Mouse (Mus musculus): ENCODE data around the gene Tmem248. TPM values are rescaled to one million over a fixed set of nuclear protein-coding genes. Genes with fewer than 3 reads are reported as not detected.

The Tmem248 gene
- polyA plus RNA-seq, 1 experiment from 2014 or later: 39.6 TPM

- no peak overlapping the region for H3K27ac ChIP-seq
Observed at GRCm38 (mm10) chr5:130185312-130185711, 31.6 kb upstream of the Tmem248 start.

GRCm38 (mm10) chr5:130187383-130187782 lies 29.5 kb upstream of the Tmem248 start:
- ATAC-seq (ENCODE audit: borderline replicate concordance, extremely low read depth, low FRiP score, low TSS enrichment): no peak
- no peaks in the 10 kb centered on the region for H3K27me3 ChIP-seq
- no peak overlapping the region for H3K4me2 ChIP-seq
- 66% methylated on average over 7 of the region's 7 CpGs for WGBS
- no peak overlapping the region for H3K9ac ChIP-seq
- H3K36me3 ChIP-seq: peaks cover 35% of the 10 kb centered on the region
- H3K4me3 ChIP-seq: no peak overlapping the region
- peaks cover 19% of the 10 kb centered on the region for H3K4me1 ChIP-seq
- no peaks in the 10 kb centered on the region for H3K9me3 ChIP-seq
- H3K27ac ChIP-seq: no peak overlapping the region

More at GRCm38 (mm10) chr5:130185312-130185711, 31.6 kb upstream of the Tmem248 start:
- ATAC-seq (ENCODE audit: borderline replicate concordance, extremely low read depth, low FRiP score, low TSS enrichment): no peak
- Histone ChIP-seq H3K36me3 (peaks cover 24% of the 10 kb centered on the region), H3K4me2 (no peak overlapping the region), H3K9me3 (no peaks in the 10 kb centered on the region), H3K9ac (no peak overlapping the region), H3K27me3 (no peaks in the 10 kb centered on the region), H3K4me3 (no peak overlapping the region), H3K4me1 (peaks cover 19% of the 10 kb centered on the region)
- 68% methylated on average over 6 of the region's 6 CpGs for WGBS

GRCm38 (mm10) chr5:130190909-130191308 lies 26.0 kb upstream of the Tmem248 start:
- Histone ChIP-seq H3K4me1 (peaks cover 7% of the 10 kb centered on the region), H3K4me3 (no peak overlapping the region), H3K9me3 (no peaks in the 10 kb centered on the region), H3K36me3 (peaks cover 44% of the 10 kb centered on the region), H3K27ac (no peak overlapping the region), H3K4me2 (no peak overlapping the region), H3K9ac (no peak overlapping the region), H3K27me3 (no peaks in the 10 kb centered on the region)
- ATAC-seq (ENCODE audit: borderline replicate concordance, extremely low read depth, low FRiP score, low TSS enrichment): no peak
- 85% methylated on average over 6 of the region's 6 CpGs for WGBS

- Histone ChIP-seq H3K9me3 (no peaks in the 10 kb centered on the region), H3K4me3 (no peak overlapping the region), H3K27me3 (no peaks in the 10 kb centered on the region), H3K9ac (no peak overlapping the region), H3K36me3 (peaks cover 44% of the 10 kb centered on the region), H3K4me1 (peaks cover 7% of the 10 kb centered on the region), H3K27ac (peak overlapping the region; percentile 86), H3K4me2 (no peak overlapping the region)
- no peak for ATAC-seq (ENCODE audit: borderline replicate concordance, extremely low read depth, low FRiP score, low TSS enrichment)
- WGBS: 55% methylated on average over 6 of the region's 6 CpGs
Observed at GRCm38 (mm10) chr5:130191865-130192264, 25.0 kb upstream of the Tmem248 start.

- Histone ChIP-seq H3K9ac (no peak overlapping the region), H3K27ac (peak overlapping the region; percentile 86), H3K4me3 (no peak overlapping the region), H3K36me3 (peaks cover 43% of the 10 kb centered on the region), H3K27me3 (no peaks in the 10 kb centered on the region), H3K9me3 (no peaks in the 10 kb centered on the region), H3K4me2 (no peak overlapping the region), H3K4me1 (peaks cover 7% of the 10 kb centered on the region)
- peak; percentile 73 for ATAC-seq (ENCODE audit: borderline replicate concordance, extremely low read depth, low FRiP score, low TSS enrichment)
- WGBS: 34% methylated on average over 2 of the region's 2 CpGs
Observed at GRCm38 (mm10) chr5:130192356-130192944, 24.4 kb upstream of the Tmem248 start.

GRCm38 (mm10) chr5:130193760-130194159 lies 23.1 kb upstream of the Tmem248 start:
- peaks cover 46% of the 10 kb centered on the region for H3K36me3 ChIP-seq
- H3K4me2 ChIP-seq: no peak overlapping the region
- ATAC-seq (ENCODE audit: borderline replicate concordance, extremely low read depth, low FRiP score, low TSS enrichment): no peak
- no peaks in the 10 kb centered on the region for H3K9me3 ChIP-seq
- 66% methylated on average over 3 of the region's 3 CpGs for WGBS
- H3K4me3 ChIP-seq: no peak overlapping the region
- peaks cover 7% of the 10 kb centered on the region for H3K4me1 ChIP-seq
- H3K27me3 ChIP-seq: no peaks in the 10 kb centered on the region
- H3K27ac ChIP-seq: no peak overlapping the region
- no peak overlapping the region for H3K9ac ChIP-seq

- no peak for ATAC-seq (ENCODE audit: borderline replicate concordance, extremely low read depth, low FRiP score, low TSS enrichment)
- H3K27ac ChIP-seq: no peak overlapping the region
Observed at GRCm38 (mm10) chr5:130196307-130196706, 20.6 kb upstream of the Tmem248 start.

GRCm38 (mm10) chr5:130197454-130197853 lies 19.4 kb upstream of the Tmem248 start:
- Histone ChIP-seq H3K27ac (no peak overlapping the region), H3K9me3 (no peaks in the 10 kb centered on the region), H3K9ac (no peak overlapping the region), H3K4me3 (no peak overlapping the region), H3K4me2 (no peak overlapping the region), H3K36me3 (peaks cover 35% of the 10 kb centered on the region), H3K27me3 (no peaks in the 10 kb centered on the region), H3K4me1 (no peaks in the 10 kb centered on the region)
- no peak for ATAC-seq (ENCODE audit: borderline replicate concordance, extremely low read depth, low FRiP score, low TSS enrichment)
- WGBS: 69% methylated on average over 3 of the region's 3 CpGs

More at GRCm38 (mm10) chr5:130196307-130196706, 20.6 kb upstream of the Tmem248 start:
- H3K9ac ChIP-seq: no peak overlapping the region
- H3K9me3 ChIP-seq: no peaks in the 10 kb centered on the region
- no peak overlapping the region for H3K4me2 ChIP-seq
- H3K4me1 ChIP-seq: peaks cover 7% of the 10 kb centered on the region
- WGBS: 94% methylated on average over 1 of the region's 1 CpGs
- H3K36me3 ChIP-seq: peaks cover 32% of the 10 kb centered on the region
- no peaks in the 10 kb centered on the region for H3K27me3 ChIP-seq
- no peak overlapping the region for H3K4me3 ChIP-seq

- Histone ChIP-seq H3K27me3 (no peaks in the 10 kb centered on the region), H3K4me2 (no peak overlapping the region), H3K4me1 (no peaks in the 10 kb centered on the region), H3K36me3 (peaks cover 34% of the 10 kb centered on the region), H3K9me3 (no peaks in the 10 kb centered on the region), H3K27ac (no peak overlapping the region), H3K9ac (no peak overlapping the region), H3K4me3 (no peak overlapping the region)
- ATAC-seq (ENCODE audit: borderline replicate concordance, extremely low read depth, low FRiP score, low TSS enrichment): no peak
- 86% methylated on average over 7 of the region's 7 CpGs for WGBS
Observed at GRCm38 (mm10) chr5:130197981-130198380, 18.9 kb upstream of the Tmem248 start.

GRCm38 (mm10) chr5:130200233-130201029 lies 16.4 kb upstream of the Tmem248 start:
- no peak overlapping the region for H3K4me3 ChIP-seq
- ATAC-seq (ENCODE audit: borderline replicate concordance, extremely low read depth, low FRiP score, low TSS enrichment): no peak
- H3K9ac ChIP-seq: no peak overlapping the region
- H3K4me1 ChIP-seq: no peaks in the 10 kb centered on the region; the same call in 1 of the 2 replicates
- H3K27ac ChIP-seq: peak overlapping the region; percentile 57
- no peak overlapping the region for H3K4me2 ChIP-seq
- H3K9me3 ChIP-seq: no peaks in the 10 kb centered on the region
- peaks cover 40% of the 10 kb centered on the region for H3K36me3 ChIP-seq
- H3K27me3 ChIP-seq: no peaks in the 10 kb centered on the region
- 67% methylated on average over 10 of the region's 10 CpGs for WGBS

GRCm38 (mm10) chr5:130203948-130204347 lies 12.9 kb upstream of the Tmem248 start:
- H3K36me3 ChIP-seq: peaks cover 49% of the 10 kb centered on the region
- no peaks in the 10 kb centered on the region for H3K9me3 ChIP-seq
- no peak overlapping the region for H3K4me3 ChIP-seq
- ATAC-seq (ENCODE audit: borderline replicate concordance, extremely low read depth, low FRiP score, low TSS enrichment): no peak
- WGBS: 76% methylated on average over 4 of the region's 4 CpGs
- no peak overlapping the region for H3K27ac ChIP-seq
- H3K4me1 ChIP-seq: peaks cover 3% of the 10 kb centered on the region; the same call in 1 of the 2 replicates
- H3K9ac ChIP-seq: no peak overlapping the region
- no peak overlapping the region for H3K4me2 ChIP-seq
- H3K27me3 ChIP-seq: no peaks in the 10 kb centered on the region

- no peak overlapping the region for H3K9ac ChIP-seq
- H3K27ac ChIP-seq: no peak overlapping the region
- 86% methylated on average over 6 of the region's 6 CpGs for WGBS
- H3K4me3 ChIP-seq: no peak overlapping the region
- H3K27me3 ChIP-seq: no peaks in the 10 kb centered on the region
- no peaks in the 10 kb centered on the region for H3K9me3 ChIP-seq
- peaks cover 3% of the 10 kb centered on the region; the same call in 1 of the 2 replicates for H3K4me1 ChIP-seq
- H3K4me2 ChIP-seq: no peak overlapping the region
- peaks cover 52% of the 10 kb centered on the region for H3K36me3 ChIP-seq
- ATAC-seq (ENCODE audit: borderline replicate concordance, extremely low read depth, low FRiP score, low TSS enrichment): no peak
Observed at GRCm38 (mm10) chr5:130204560-130204959, 12.3 kb upstream of the Tmem248 start.

Measured in lung, embryonic 15.5 days (tissue).